Mouse (Mus musculus) heart, adult 2 months (tissue): ENCODE measurements around the gene Gm20388. TPM values are rescaled to one million over a fixed set of nuclear protein-coding genes. Genes with fewer than 3 reads are reported as not detected.

Experiments used
- DNase-seq, 2 experiments: peaks; one replicate each; pipeline ENCODE4 v3.0.0; 2021
- H3K27ac ChIP-seq: fragments of 200-600 bp; 2 replicates; pipeline ENCODE4 v1.8.1; 2022
- H3K27me3 ChIP-seq: fragments of 200-500 bp; 2 replicates; pipeline ENCODE4 v1.6.1; 2012; ENCODE audit warnings: mild to moderate bottlenecking, low read length, inconsistent platforms, mixed read lengths; ENCODE audit not compliant: control insufficient read depth, insufficient read depth
- H3K36me3 ChIP-seq: fragments of 200-500 bp; 2 replicates; pipeline ENCODE4 v1.6.1; 2012; ENCODE audit warnings: low read length, inconsistent platforms; ENCODE audit not compliant: control insufficient read depth, insufficient read depth
- H3K4me1 ChIP-seq: fragments of 200-500 bp; 2 replicates; pipeline ENCODE4 v1.6.1; 2011; ENCODE audit warnings: low read length; ENCODE audit not compliant: control insufficient read depth, insufficient read depth
- H3K4me3 ChIP-seq: fragments of 200-600 bp; 2 replicates; pipeline ENCODE4 v1.8.1; 2022
- H3K79me2 ChIP-seq: fragments of 200-500 bp; replicated peaks from 2 replicates; pipeline ENCODE4 v1.6.1; 2012; ENCODE audit warnings: mild to moderate bottlenecking, inconsistent platforms, low read length, moderate library complexity, mixed read lengths; ENCODE audit not compliant: control insufficient read depth, insufficient read depth
- H3K9ac ChIP-seq: fragments of 200-500 bp; 2 replicates; pipeline ENCODE4 v1.6.1; 2012; ENCODE audit warnings: low read depth, mild to moderate bottlenecking, control low read depth, inconsistent platforms, low read length, mixed read lengths
- CTCF ChIP-seq: fragments of 200-600 bp; IDR thresholded peaks from 2 replicates; pipeline ENCODE4 v1.8.1; 2022; ENCODE audit warnings: antibody characterized with exemption, mild to moderate bottlenecking, moderate library complexity
- EP300 ChIP-seq: fragments of 200-500 bp; IDR thresholded peaks from 2 replicates; pipeline ENCODE4 v1.6.1; 2011; ENCODE audit warnings: low read depth, low read length, control low read depth; ENCODE audit not compliant: insufficient read depth
- POLR2A ChIP-seq: fragments of 200-500 bp; IDR thresholded peaks from 2 replicates; pipeline ENCODE4 v1.6.1; 2011; ENCODE audit warnings: mild to moderate bottlenecking, low read depth, low read length, control low read depth; ENCODE audit not compliant: insufficient read depth
- WGBS: fragments of 180-500 bp; shearing (Covaris S2); methylation state at CpG from one replicate; pipeline ENCODE4 v1.1.7; 2018; 5-methylcytosine and 5-hydroxymethylcytosine counted together
- intact Hi-C: fragments of 180-260 bp; cut with DNase I; formaldehyde crosslinking; loops from one replicate; pipeline ENCODE4 v1.15.1; 2025
- polyA plus RNA-seq: library from polyadenylated mRNA; depleted of rRNA; stranded (reverse); fragments of >200 nt; gene quantifications from 2 replicates; pipeline ENCODE4 v1.2.3, GENCODE M21; 2012
- total RNA-seq, 2 experiments: library from RNA; stranded (reverse); gene quantifications; 2 replicates each; pipeline ENCODE4 v1.2.3; 2021

Gm20388 gene
- total and polyA plus RNA-seq, 3 experiments = 1.8 to 32.3 TPM; not detected in 1

DNA sequence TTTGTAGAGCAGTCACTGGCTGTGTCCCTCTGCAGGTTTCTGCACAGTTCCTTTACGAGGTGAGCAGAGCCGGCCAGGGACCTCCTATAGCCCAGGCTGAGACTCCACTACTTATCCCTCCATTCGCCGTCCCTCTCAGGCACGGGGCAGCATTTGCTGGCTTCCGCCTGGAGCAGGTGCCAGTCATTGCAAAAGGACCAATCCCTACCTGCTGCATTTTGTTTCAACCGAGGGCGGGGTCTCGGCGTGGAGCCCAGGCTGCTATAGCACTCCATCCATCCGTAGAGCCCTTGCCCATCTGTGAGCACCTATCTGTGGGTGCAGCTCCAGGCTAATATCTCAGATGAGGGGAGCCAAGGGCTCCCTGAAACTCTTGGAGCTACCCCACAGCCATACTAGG is 2759.4 kb downstream of the Gm20388 start:
- Histone ChIP-seq H3K79me2 (peaks cover 1% of the 10 kb centered on the region; the same call in 1 of the 2 replicates), H3K4me1 (peaks cover 48% of the 10 kb centered on the region), H3K36me3 (no peaks in the 10 kb centered on the region; the same call in 1 of the 2 replicates), H3K27ac (no peak overlapping the region), H3K4me3 (no peak overlapping the region), H3K9ac (no peak overlapping the region), H3K27me3 (no peaks in the 10 kb centered on the region)
- TF ChIP-seq EP300 (no peak), CTCF (no peak), POLR2A (no peak)
- no peak for DNase-seq
- WGBS = 73% methylated on average over 11 of the region's 11 CpGs
- intact Hi-C loops = no loop called here

DNA sequence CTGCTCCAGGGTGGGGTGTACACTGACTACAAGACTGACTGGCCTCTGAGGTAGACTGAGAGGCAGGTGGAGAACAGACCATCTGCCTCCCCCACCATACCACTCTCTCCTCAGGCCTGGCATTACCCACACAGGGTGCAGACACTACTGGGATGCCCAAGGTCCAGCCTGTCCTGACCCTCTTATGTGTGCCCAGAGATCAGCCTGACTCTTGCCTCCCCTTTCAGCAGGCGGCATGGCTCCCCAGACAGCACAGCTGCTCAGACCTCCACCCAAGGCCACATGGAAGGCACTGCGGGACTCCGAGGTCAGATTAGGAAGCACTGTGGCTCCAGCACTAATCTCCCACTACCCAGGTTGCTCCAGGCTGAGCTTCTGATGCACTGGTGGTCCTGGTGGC is 2760.1 kb downstream of the Gm20388 start:
- no peak for DNase-seq
- WGBS = 82% methylated on average over 3 of the region's 3 CpGs
- peaks cover 3% of the 10 kb centered on the region; the same call in 1 of the 2 replicates for H3K79me2 ChIP-seq
- no peaks in the 10 kb centered on the region for H3K27me3 ChIP-seq
- H3K9ac ChIP-seq = 0 out of 2 replicates have a peak overlapping the region, but pooled peaks have one; percentile 19
- TF ChIP-seq CTCF (no peak), EP300 (no peak), POLR2A (no peak)
- no peak overlapping the region for H3K27ac ChIP-seq
- H3K36me3 ChIP-seq = no peaks in the 10 kb centered on the region; the same call in 1 of the 2 replicates
- H3K4me1 ChIP-seq = peaks cover 52% of the 10 kb centered on the region
- intact Hi-C loops = no loop called here
- no peak overlapping the region for H3K4me3 ChIP-seq

DNA sequence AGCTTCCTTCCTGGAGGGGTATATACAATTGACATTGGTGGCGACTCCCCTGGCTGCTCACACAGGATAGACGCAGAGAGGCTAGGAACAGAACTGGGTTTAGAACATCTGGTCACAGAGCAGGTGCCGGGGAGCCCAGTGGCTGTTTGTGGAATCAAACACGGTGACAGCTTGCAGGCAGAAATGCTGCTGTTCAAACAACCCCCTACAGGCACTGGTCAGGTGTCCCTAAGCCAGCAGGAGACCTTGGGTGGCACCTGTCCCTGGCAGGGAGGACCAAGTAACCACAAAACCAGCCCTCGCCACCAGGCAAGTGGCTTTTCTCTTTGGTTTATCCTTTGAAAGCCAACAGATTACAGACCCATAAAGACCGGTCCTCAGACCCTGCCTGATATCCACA is 2761.3 kb downstream of the Gm20388 start:
- TF ChIP-seq POLR2A = no peak
- no peak for TF ChIP-seq CTCF
- no peak for TF ChIP-seq EP300
- intact Hi-C loops = no loop called here
- WGBS = 52% methylated on average over 6 of the region's 6 CpGs

DNA sequence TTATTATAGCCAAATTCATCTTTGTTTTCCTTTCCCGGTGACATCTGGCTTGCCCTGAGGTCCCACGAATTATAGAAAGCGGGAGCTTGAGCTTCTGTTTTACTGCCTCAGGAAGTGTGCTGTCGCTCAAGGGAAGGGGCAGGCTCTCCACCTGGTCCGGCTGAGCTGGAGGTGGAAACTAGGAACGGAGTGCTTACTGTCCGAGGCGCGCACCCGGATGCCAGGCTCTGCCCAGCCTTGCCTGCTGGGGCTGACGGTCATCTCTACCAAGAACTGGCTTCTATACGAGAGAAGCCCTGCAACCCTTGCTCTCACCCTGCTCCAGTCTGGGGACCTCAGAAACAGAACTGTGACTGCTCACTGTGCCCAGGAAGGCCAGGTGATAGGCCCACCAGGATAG is 2763.3 kb downstream of the Gm20388 start:
- 0 out of 2 replicates have a peak overlapping the region, but pooled peaks have one; percentile 4 for H3K9ac ChIP-seq
- H3K4me1 ChIP-seq = peaks cover 33% of the 10 kb centered on the region
- intact Hi-C loops = no loop called here
- 55% methylated on average over 12 of the region's 12 CpGs for WGBS
- DNase-seq = no peak
- TF ChIP-seq CTCF (no peak), EP300 (no peak), POLR2A (no peak)
- peaks cover 3% of the 10 kb centered on the region; the same call in 1 of the 2 replicates for H3K79me2 ChIP-seq
- H3K4me3 ChIP-seq = no peak overlapping the region; the same call in 1 of the 2 replicates
- H3K27ac ChIP-seq = peak overlapping the region; percentile 56
- no peaks in the 10 kb centered on the region for H3K27me3 ChIP-seq
- no peaks in the 10 kb centered on the region; the same call in 1 of the 2 replicates for H3K36me3 ChIP-seq

More for the DNA sequence above, 2761.3 kb downstream of the Gm20388 start:
- H3K36me3 ChIP-seq = no peaks in the 10 kb centered on the region; the same call in 1 of the 2 replicates
- no peaks in the 10 kb centered on the region for H3K27me3 ChIP-seq
- DNase-seq = no peak
- no peak overlapping the region for H3K4me3 ChIP-seq
- H3K79me2 ChIP-seq = peaks cover 3% of the 10 kb centered on the region; the same call in 1 of the 2 replicates
- H3K27ac ChIP-seq = no peak overlapping the region
- peaks cover 44% of the 10 kb centered on the region for H3K4me1 ChIP-seq
- H3K9ac ChIP-seq = no peak overlapping the region

DNA sequence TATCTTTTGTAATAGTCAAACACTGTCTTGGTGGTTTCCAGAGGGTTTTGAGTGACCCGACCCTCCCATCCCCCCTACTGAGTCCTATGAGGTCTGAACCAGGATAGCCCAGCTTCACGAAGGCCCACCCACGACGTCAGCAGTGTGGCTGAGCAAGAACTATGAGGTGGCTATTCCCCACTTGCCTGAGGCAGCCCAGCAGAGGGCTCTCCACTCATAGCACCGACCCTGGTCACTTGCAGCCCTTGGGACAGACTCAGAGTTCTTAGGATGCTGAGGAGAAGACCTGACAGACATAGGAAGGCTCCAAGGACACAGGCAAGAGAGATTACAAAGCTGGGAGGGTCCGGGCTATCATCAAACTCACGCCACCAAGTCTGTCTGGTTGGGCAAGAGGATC is 2764.4 kb downstream of the Gm20388 start:
- Histone ChIP-seq H3K4me1 (peaks cover 30% of the 10 kb centered on the region), H3K4me3 (peak overlapping the region; percentile 96), H3K27me3 (no peaks in the 10 kb centered on the region), H3K36me3 (no peaks in the 10 kb centered on the region; the same call in 1 of the 2 replicates), H3K9ac (peak overlapping the region; percentile 9; the same call in 1 of the 2 replicates), H3K79me2 (peaks cover 3% of the 10 kb centered on the region; the same call in 1 of the 2 replicates), H3K27ac (peak overlapping the region; percentile 95)
- peak; percentile 56 to 65 for DNase-seq
- WGBS = 31% methylated on average over 7 of the region's 7 CpGs
- TF ChIP-seq POLR2A = peak; percentile 26; the same call in 1 of the 2 replicates
- peak; percentile 61 for TF ChIP-seq CTCF
- no peak for TF ChIP-seq EP300
- intact Hi-C loops = loop anchor here (5.0 kb wide), 2 partner anchors 108 to 137 kb away; partner anchors contain the start of gene Cdt1
